Mouse (Mus musculus): Measurements from ENCODE around the gene Slc5a5. TPM values are rescaled to one million over a fixed set of nuclear protein-coding genes. Genes with fewer than 3 reads are reported as not detected.
A peak's percentile ranks its signal among the peaks of the same experiment; 100 is the strongest.

Slc5a5 gene
- total and polyA plus RNA-seq, 3 experiments, result 0.04 to 0.26 (median 0.16) TPM

DNA sequence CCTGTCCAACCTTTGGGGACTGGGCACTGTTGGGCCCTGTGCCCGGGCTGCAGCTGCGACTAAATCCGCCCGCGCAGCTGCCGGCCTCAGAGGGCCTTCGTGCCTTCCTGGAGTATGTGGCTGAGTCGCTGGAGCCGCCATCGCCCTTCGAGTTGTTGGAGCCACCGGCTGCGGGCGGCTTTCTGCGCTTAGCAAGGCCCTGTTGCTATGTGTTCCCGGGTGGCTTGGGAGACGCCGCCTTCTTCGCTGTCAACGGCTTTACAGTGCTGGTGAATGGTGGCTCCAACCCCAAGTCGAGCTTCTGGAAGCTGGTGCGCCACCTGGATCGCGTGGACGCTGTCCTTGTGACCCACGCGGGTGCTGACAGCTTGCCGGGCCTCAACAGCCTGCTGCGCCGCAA is 20.4 kb upstream of the Slc5a5 start:
- DNase-seq (ENCODE audit: extremely low read depth), result no peak
- Histone ChIP-seq H3K36me3 (replicated peaks in 1 of 2; ENCODE audit: control insufficient read depth in 1 of 2, insufficient read depth in 1 of 2, low read length in 1 of 2) (peaks cover 69 to 81% of the 10 kb centered on the region in 2 experiments), H3K27ac (ENCODE audit: insufficient read depth, low read depth) (no peak overlapping the region), H3K4me2 (ENCODE audit: insufficient read depth, low read depth, poor library complexity, severe bottlenecking) (no peak overlapping the region), H3K79me2 (replicated peaks; ENCODE audit: control insufficient read depth, extremely low read depth, insufficient read depth, poor library complexity, severe bottlenecking) (0 out of 2 replicates have a peak, but pooled peaks cover 7% of the 10 kb centered on the region), H3K9ac (ENCODE audit: insufficient read depth, low read depth) (no peak overlapping the region), H3K9me3 (replicated peaks; ENCODE audit: low read length) (no peaks in the 10 kb centered on the region), H3K4me1 (ENCODE audit: control insufficient read depth in 1 of 2, insufficient read depth in 2 of 2) (peaks cover 0 to 8% of the 10 kb centered on the region in 2 experiments; a peak in 2 of 4 replicates), H3K27me3 (replicated peaks) (no peaks in the 10 kb centered on the region), H3K4me3 (replicated peaks in 1 of 3; ENCODE audit: low read depth in 2 of 3, low read length in 2 of 3, poor library complexity in 1 of 3) (no peak overlapping the region)
- TF ChIP-seq TCF12 (IDR thresholded peaks at IDR 0.05; ENCODE audit: low read depth, low read length) (no peak), E2F4 (IDR thresholded peaks at IDR 0.05; ENCODE audit: insufficient replicate concordance, low read depth, low read length) (no peak), PAX5 (IDR thresholded peaks at IDR 0.05; ENCODE audit: low read length) (no peak), POLR2A (IDR thresholded peaks at IDR 0.05; ENCODE audit: low read depth, low read length) (no peak), NRF1 (IDR thresholded peaks at IDR 0.05; ENCODE audit: low read depth, low read length) (no peak), CTCF (conservative IDR thresholded peaks at IDR 0.05 in 1 of 2, IDR thresholded peaks at IDR 0.05 in 1 of 2; ENCODE audit: low read depth in 2 of 2, low read length in 2 of 2) (no peak)
- in situ Hi-C loops (cut with MboI; ENCODE audit: low pct_ligation_motif_present, low pct_unique_long_range_greater_than_20kb, low sequenced_read_pairs), result no loop called here
- dilution Hi-C loops (cut with MboI; ENCODE audit: extremely low pct_ligation_motif_present, extremely low pct_unique_long_range_greater_than_20kb, low sequenced_read_pairs), result no loop called here

DNA sequence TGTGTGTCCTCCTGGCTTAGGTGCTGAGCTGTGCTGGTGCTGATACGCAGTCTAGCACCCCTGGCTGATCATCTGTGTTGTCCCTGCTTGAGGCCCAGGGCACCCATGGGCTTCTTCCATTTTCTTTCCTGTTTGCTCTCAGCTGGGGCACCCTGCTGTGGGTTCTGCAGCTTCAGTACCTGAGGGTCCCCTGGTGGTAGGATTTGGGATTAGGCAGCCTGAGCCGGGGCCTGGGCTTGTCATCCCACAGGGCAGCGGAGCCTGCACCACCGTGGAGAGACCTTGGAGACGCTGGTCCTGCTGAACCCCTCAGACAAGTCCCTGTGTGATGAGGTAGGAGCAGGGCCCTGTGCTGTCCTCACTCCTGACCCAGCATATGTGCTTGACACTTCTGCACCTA is 19.0 kb upstream of the Slc5a5 start:
- Histone ChIP-seq H3K27ac (ENCODE audit: insufficient read depth, low read depth) (no peak overlapping the region), H3K4me1 (ENCODE audit: control insufficient read depth in 1 of 2, insufficient read depth in 2 of 2) (peaks cover 3 to 21% of the 10 kb centered on the region in 2 experiments; a peak in 3 of 4 replicates), H3K9ac (ENCODE audit: insufficient read depth, low read depth) (no peak overlapping the region), H3K4me2 (ENCODE audit: insufficient read depth, low read depth, poor library complexity, severe bottlenecking) (no peak overlapping the region), H3K4me3 (replicated peaks in 1 of 3; ENCODE audit: low read depth in 2 of 3, low read length in 2 of 3, poor library complexity in 1 of 3) (no peak overlapping the region), H3K9me3 (replicated peaks; ENCODE audit: low read length) (no peaks in the 10 kb centered on the region), H3K79me2 (replicated peaks; ENCODE audit: control insufficient read depth, extremely low read depth, insufficient read depth, poor library complexity, severe bottlenecking) (peaks cover 17% of the 10 kb centered on the region), H3K36me3 (replicated peaks in 1 of 2; ENCODE audit: control insufficient read depth in 1 of 2, insufficient read depth in 1 of 2, low read length in 1 of 2) (peaks cover 61 to 72% of the 10 kb centered on the region in 2 experiments), H3K27me3 (replicated peaks) (no peaks in the 10 kb centered on the region)
- in situ Hi-C loops (cut with MboI; ENCODE audit: low pct_ligation_motif_present, low pct_unique_long_range_greater_than_20kb, low sequenced_read_pairs), result no loop called here
- TF ChIP-seq USF1 (IDR thresholded peaks at IDR 0.05; ENCODE audit: low read depth, low read length) (no peak), CTCF (conservative IDR thresholded peaks at IDR 0.05 in 1 of 2, IDR thresholded peaks at IDR 0.05 in 1 of 2; ENCODE audit: low read depth in 2 of 2, low read length in 2 of 2) (peak in 1 of 2 experiments; percentile 38; a peak in 2 of 4 replicates), SIN3A (IDR thresholded peaks at IDR 0.05; ENCODE audit: low read length) (no peak), RAD21 (IDR thresholded peaks at IDR 0.05; ENCODE audit: low read depth, low read length) (peak; percentile 1; the same call in 1 of the 2 replicates), CHD2 (IDR thresholded peaks at IDR 0.05; ENCODE audit: low read length) (no peak), ZMIZ1 (IDR thresholded peaks at IDR 0.05; ENCODE audit: low read depth, low read length) (no peak)
- no peak for DNase-seq (ENCODE audit: extremely low read depth)
- dilution Hi-C loops (cut with MboI; ENCODE audit: extremely low pct_ligation_motif_present, extremely low pct_unique_long_range_greater_than_20kb, low sequenced_read_pairs), result no loop called here

DNA sequence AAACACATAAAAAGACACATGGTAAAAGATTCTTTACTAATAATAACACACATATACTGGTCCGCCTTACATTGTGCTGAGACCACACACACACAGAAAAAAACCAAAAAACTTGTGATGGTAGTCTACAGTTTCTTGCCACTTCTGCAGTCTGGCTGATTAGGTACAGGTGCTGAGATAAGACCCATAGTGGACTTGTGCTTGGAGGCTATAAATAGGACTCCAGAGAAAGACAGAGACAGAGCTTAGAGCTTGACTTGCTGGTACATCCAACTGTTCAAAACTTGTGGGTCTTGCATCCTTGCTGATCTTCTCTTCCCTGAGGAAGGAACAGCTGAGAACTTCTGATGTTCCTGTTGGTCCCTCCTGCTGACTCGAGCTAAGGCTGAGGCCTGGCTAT is 15.0 kb upstream of the Slc5a5 start:
- H3K4me1 ChIP-seq (ENCODE audit: control insufficient read depth in 1 of 2, insufficient read depth in 2 of 2), result peaks cover 7 to 49% of the 10 kb centered on the region in 2 experiments; a peak in 3 of 4 replicates

More for the DNA sequence above, 15.0 kb upstream of the Slc5a5 start:
- H3K4me3 ChIP-seq (replicated peaks in 1 of 3; ENCODE audit: low read depth in 2 of 3, low read length in 2 of 3, poor library complexity in 1 of 3), result no peak overlapping the region
- no peak for TF ChIP-seq POLR2A (IDR thresholded peaks at IDR 0.05; ENCODE audit: low read depth, low read length)
- no peak for TF ChIP-seq SMC3 (IDR thresholded peaks at IDR 0.05; ENCODE audit: low read depth, low read length)
- TF ChIP-seq MAX (IDR thresholded peaks at IDR 0.05; ENCODE audit: low read length), result no peak
- TF ChIP-seq MXI1 (IDR thresholded peaks at IDR 0.05; ENCODE audit: low read depth, low read length), result no peak
- TF ChIP-seq JUND (conservative IDR thresholded peaks at IDR 0.05; ENCODE audit: low read depth, low read length), result no peak
- no peak for TF ChIP-seq NELFE (IDR thresholded peaks at IDR 0.05; ENCODE audit: low read depth, low read length)
- no peak for TF ChIP-seq NRF1 (IDR thresholded peaks at IDR 0.05; ENCODE audit: low read depth, low read length)
- no peak for TF ChIP-seq MYC (IDR thresholded peaks at IDR 0.05; ENCODE audit: low read depth, low read length)
- TF ChIP-seq TBP (conservative IDR thresholded peaks at IDR 0.05; ENCODE audit: low read depth, low read length), result no peak
- no peak for TF ChIP-seq PAX5 (IDR thresholded peaks at IDR 0.05; ENCODE audit: low read length)
- TF ChIP-seq MAFK (IDR thresholded peaks at IDR 0.05; ENCODE audit: insufficient replicate concordance, low read length), result no peak
- no peak for TF ChIP-seq CHD2 (IDR thresholded peaks at IDR 0.05; ENCODE audit: low read length)
- TF ChIP-seq UBTF (IDR thresholded peaks at IDR 0.05; ENCODE audit: low read depth, low read length), result no peak
- TF ChIP-seq TCF12 (IDR thresholded peaks at IDR 0.05; ENCODE audit: low read depth, low read length), result no peak
- no peak for TF ChIP-seq ZC3H11A (IDR thresholded peaks at IDR 0.05; ENCODE audit: low read depth, low read length)
- TF ChIP-seq SIN3A (IDR thresholded peaks at IDR 0.05; ENCODE audit: low read length), result no peak
- TF ChIP-seq JUN (IDR thresholded peaks at IDR 0.05; ENCODE audit: insufficient read depth, low read depth, low read length), result no peak
- no peak for TF ChIP-seq ZKSCAN1 (IDR thresholded peaks at IDR 0.05; ENCODE audit: borderline replicate concordance, low read depth, low read length)
- no peak for TF ChIP-seq MAZ (IDR thresholded peaks at IDR 0.05; ENCODE audit: low read depth, low read length)
- no peak overlapping the region; the same call in 1 of the 2 replicates for H3K9ac ChIP-seq (ENCODE audit: insufficient read depth, low read depth)
- H3K36me3 ChIP-seq (replicated peaks in 1 of 2; ENCODE audit: control insufficient read depth in 1 of 2, insufficient read depth in 1 of 2, low read length in 1 of 2), result peaks cover 20 to 31% of the 10 kb centered on the region in 2 experiments
- H3K79me2 ChIP-seq (replicated peaks; ENCODE audit: control insufficient read depth, extremely low read depth, insufficient read depth, poor library complexity, severe bottlenecking), result peaks cover 19% of the 10 kb centered on the region
- H3K9me3 ChIP-seq (replicated peaks; ENCODE audit: low read length), result no peaks in the 10 kb centered on the region
- in situ Hi-C loops (cut with MboI; ENCODE audit: low pct_ligation_motif_present, low pct_unique_long_range_greater_than_20kb, low sequenced_read_pairs) (no loop called here), dilution Hi-C loops (cut with MboI; ENCODE audit: extremely low pct_ligation_motif_present, extremely low pct_unique_long_range_greater_than_20kb, low sequenced_read_pairs) (no loop called here)
- no peak overlapping the region for H3K27ac ChIP-seq (ENCODE audit: insufficient read depth, low read depth)
- H3K27me3 ChIP-seq (replicated peaks), result no peaks in the 10 kb centered on the region
- no peak for DNase-seq (ENCODE audit: extremely low read depth)
- no peak overlapping the region for H3K4me2 ChIP-seq (ENCODE audit: insufficient read depth, low read depth, poor library complexity, severe bottlenecking)
